Comparison of ENCODE assay signal across 9 mouse cellular contexts in the genomic region with DNA sequence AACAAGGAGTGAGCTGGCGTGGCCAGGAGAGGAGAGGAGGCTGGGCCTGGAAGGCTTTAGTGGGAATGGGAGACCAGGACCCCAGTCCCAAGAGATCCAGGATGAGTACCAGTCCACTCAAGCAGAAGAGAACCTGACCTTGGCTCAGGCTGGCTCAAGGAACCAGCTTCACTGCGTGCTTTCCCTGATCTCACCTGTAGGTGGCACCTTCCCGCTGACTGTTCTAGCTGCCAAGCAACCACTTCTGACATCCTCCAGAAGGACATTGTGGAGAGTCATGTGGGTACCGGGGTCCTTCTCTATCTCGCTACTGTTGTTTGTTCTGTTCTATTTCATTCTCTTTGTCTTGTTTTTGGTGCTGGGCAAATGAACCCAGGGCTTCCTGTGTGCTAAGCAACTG.
DNase-seq lines count a peak whose midpoint lies in the region; ATAC-seq and TF ChIP-seq lines count a peak whose summit lies in the region.
"Had no signal": no experiment of that assay in that cellular context is flagged by ENCODE, and none has a peak within 500 bp of the region (broad histone marks: within the 10 kb centered on the region; RNA-seq: fewer than 3 reads in every experiment).

No protein-coding gene starts in this region.

- no peak overlapping the region for H3K4me3 ChIP-seq in hindbrain, postnatal 0 days (ENCODE audit: low read length)
- no peak overlapping the region for H3K4me3 ChIP-seq in liver, postnatal 0 days (ENCODE audit: low read depth, low read length)
- H3K4me3 ChIP-seq: heart, embryonic 13.5 days had no signal

- peak; percentile 1 for DNase-seq in CD4-positive, CD25-positive, alpha-beta regulatory T cell, adult 2 months (ENCODE audit: low read depth, low spot score)
- peak; percentile 36 for DNase-seq in thymus, postnatal 4 days
- no peak for DNase-seq in thymus, postnatal 36 days
- peak; percentile 60 for DNase-seq in embryo, embryonic 9.5 days (ENCODE audit: extremely low spot score)
- DNase-seq in hindbrain, postnatal 0 days (ENCODE audit: low spot score) = peak; percentile 50
- DNase-seq in liver, postnatal 0 days = peak; percentile 24
- DNase-seq in right cerebral cortex, postnatal 36 days (ENCODE audit: low spot score in 2 of 2) = peak; percentile 20 to 30

- no peak for ATAC-seq in CD4-positive, CD25-positive, alpha-beta regulatory T cell, adult 4 months
- peak; percentile 72 for ATAC-seq in hindbrain, postnatal 0 days
- ATAC-seq in liver, postnatal 0 days = no peak

- TF ChIP-seq EP300 in liver, postnatal 0 days (IDR thresholded peaks at IDR 0.05; ENCODE audit: low read depth) = no peak

- no peak overlapping the region for H3K27ac ChIP-seq in hindbrain, postnatal 0 days
- no peak overlapping the region for H3K27ac ChIP-seq in liver, postnatal 0 days (ENCODE audit: low read depth)
- H3K27ac ChIP-seq: heart, embryonic 13.5 days had no signal

- H3K27me3 ChIP-seq in hindbrain, postnatal 0 days (ENCODE audit: insufficient read depth, low read length) = no peaks in the 10 kb centered on the region
- no peaks in the 10 kb centered on the region for H3K27me3 ChIP-seq in liver, postnatal 0 days (ENCODE audit: insufficient read depth, low read length)

- 26% methylated on average over 5 of the region's 5 CpGs for WGBS in hindbrain, postnatal 0 days
- 22% methylated on average over 5 of the region's 5 CpGs for WGBS in liver, postnatal 0 days (ENCODE audit: insufficient replicate concordance)

- no peaks in the 10 kb centered on the region for H3K9me3 ChIP-seq in hindbrain, postnatal 0 days (ENCODE audit: low read length)
- no peaks in the 10 kb centered on the region for H3K9me3 ChIP-seq in liver, postnatal 0 days (ENCODE audit: low read length)
- H3K9me3 ChIP-seq: heart, embryonic 13.5 days had no signal

- no peaks in the 10 kb centered on the region for H3K36me3 ChIP-seq in hindbrain, postnatal 0 days (ENCODE audit: insufficient read depth, low read length)
- no peaks in the 10 kb centered on the region for H3K36me3 ChIP-seq in liver, postnatal 0 days (replicated peaks; ENCODE audit: insufficient read depth, low read length)
- H3K36me3 ChIP-seq: heart, embryonic 13.5 days had no signal

- H3K9ac ChIP-seq in hindbrain, postnatal 0 days (replicated peaks; ENCODE audit: low read length) = no peak overlapping the region
- no peak overlapping the region for H3K9ac ChIP-seq in liver, postnatal 0 days (replicated peaks)
- H3K9ac ChIP-seq: heart, embryonic 13.5 days had no signal

- no peak overlapping the region for H3K4me2 ChIP-seq in hindbrain, postnatal 0 days (ENCODE audit: low read depth, low read length)
- H3K4me2 ChIP-seq in liver, postnatal 0 days (ENCODE audit: low read depth, low read length) = no peak overlapping the region
- H3K4me2 ChIP-seq: heart, embryonic 13.5 days had no signal

- no peaks in the 10 kb centered on the region for H3K4me1 ChIP-seq in hindbrain, postnatal 0 days (ENCODE audit: insufficient read depth, low read length)
- H3K4me1 ChIP-seq in liver, postnatal 0 days (ENCODE audit: insufficient read depth) = no peaks in the 10 kb centered on the region

- peak; percentile 71 for TF ChIP-seq CTCF in hindbrain, postnatal 0 days (IDR thresholded peaks at IDR 0.05; ENCODE audit: low read depth)
- peak; percentile 60 for TF ChIP-seq CTCF in liver, postnatal 0 days (IDR thresholded peaks at IDR 0.05; ENCODE audit: low read depth)

Comparison
In these comparisons a context has a peak if more than half of its experiments do, and no peak if none do; other contexts are left out.
1. DNase-seq: peak in CD4-positive, CD25-positive, alpha-beta regulatory T cell, adult 2 months (single experiment), thymus, postnatal 4 days (single experiment), embryo, embryonic 9.5 days (single experiment), hindbrain, postnatal 0 days (single experiment), liver, postnatal 0 days (single experiment) and right cerebral cortex, postnatal 36 days (2 of 2); none in thymus, postnatal 36 days (0 of 2).